Mouse (Mus musculus) right cerebral cortex, adult 2 months (tissue): Measurements from ENCODE around the gene Coch.
"Not testable (repeated sequence)": the region's sequence is repeated elsewhere in the genome, so short reads cannot be mapped to it uniquely, and the experiment has no call there.

Experiments
- DNase-seq, 2 experiments: peaks; one replicate each; pipeline ENCODE4 v3.0.0; 2021 to 2022; ENCODE audit warnings: low spot score in 2 of 2

Gene Coch

DNA sequence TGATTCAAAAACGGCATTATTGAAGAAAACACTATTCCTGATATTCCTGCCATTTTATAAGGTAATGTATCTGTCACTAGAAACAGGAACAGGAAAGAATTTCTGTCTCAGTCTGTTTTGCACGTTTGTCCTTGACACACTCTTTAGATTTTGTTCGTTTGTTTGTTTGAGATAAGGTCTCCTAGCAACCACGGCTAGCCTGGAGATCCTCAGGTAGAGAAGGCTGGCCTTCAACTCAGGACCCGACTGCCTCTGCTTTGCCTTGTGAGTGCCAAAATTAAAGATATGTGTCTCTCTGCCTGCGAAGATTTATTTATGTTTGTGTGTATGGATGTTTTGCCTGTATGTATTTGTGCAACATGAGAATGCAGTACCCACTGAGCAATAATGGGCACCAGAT lies 48.7 kb downstream of the Coch start:
- no peak for DNase-seq

DNA sequence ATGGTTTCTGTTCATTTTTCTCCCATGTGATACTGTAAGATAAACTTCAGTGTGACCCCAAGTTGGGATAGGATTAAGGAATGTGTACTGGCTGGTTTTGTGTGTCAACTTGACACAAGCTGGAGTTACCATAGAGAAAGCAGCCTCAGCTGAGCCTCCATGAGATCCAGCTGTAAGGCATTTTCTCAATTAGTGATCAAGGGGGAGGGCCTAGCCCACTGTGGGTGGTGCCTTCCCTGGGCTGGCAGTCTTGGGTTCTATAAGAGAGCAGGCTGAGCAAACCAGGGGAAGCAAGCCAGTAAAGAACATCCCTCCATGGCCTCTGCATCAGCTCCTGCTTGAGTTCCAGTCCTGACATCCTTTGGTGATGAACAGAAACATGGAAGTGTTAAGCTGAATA lies 56.3 kb downstream of the Coch start:
- not testable (repeated sequence) for DNase-seq
